Mouse (Mus musculus) erythroblast, embryonic 14.5 days (primary cell): Measurements from ENCODE around the gene Stac.

ENCODE experiments used
- GATA1 ChIP-seq: IDR thresholded peaks from 2 replicates; pipeline ENCODE4 v1.6.1; 2012; ENCODE audit warnings: low read length, inconsistent platforms, mixed read lengths
- TAL1 ChIP-seq: IDR thresholded peaks from 3 replicates; pipeline ENCODE4 v1.6.1; 2012; ENCODE audit warnings: low read length, inconsistent platforms, mixed read lengths

- TF ChIP-seq TAL1, result no peak
- no peak for TF ChIP-seq GATA1
Measured at GRCm38 (mm10) chr9:111587527-111587926, 102.6 kb downstream of the Stac start.
